Mouse (Mus musculus): ENCODE results near the gene Spryd7. TPM values are rescaled to one million over a fixed set of nuclear protein-coding genes. Genes with fewer than 3 reads are reported as not detected.
"Not testable (repeated sequence)": the region's sequence is repeated elsewhere in the genome, so short reads cannot be mapped to it uniquely, and the experiment has no call there.

Spryd7 gene
- polyA plus RNA-seq, 1 experiment: 7.8 TPM

GRCm38 (mm10) chr14:61589288-61590065, 32.8 kb upstream of the Spryd7 start:
- DNase-seq: no peak
- 49% methylated on average over 4 of the region's 4 CpGs for WGBS
- Histone ChIP-seq H3K4me3 (replicated peaks; ENCODE audit: extremely low read depth, low read depth, low read length) (no peak overlapping the region), H3K4me1 (ENCODE audit: control insufficient read depth, insufficient read depth, low read length) (no peaks in the 10 kb centered on the region)
- TF ChIP-seq POLR2A (IDR thresholded peaks at IDR 0.05; ENCODE audit: borderline replicate concordance, extremely low read depth, low read depth, low read length): no peak
- TF ChIP-seq CTCF (IDR thresholded peaks at IDR 0.05; ENCODE audit: insufficient read depth, low read length): no peak

- no peak for TF ChIP-seq CTCF (IDR thresholded peaks at IDR 0.05; ENCODE audit: insufficient read depth, low read length)
- no peak for TF ChIP-seq POLR2A (IDR thresholded peaks at IDR 0.05; ENCODE audit: borderline replicate concordance, extremely low read depth, low read depth, low read length)
- WGBS: 92% methylated on average over 8 of the region's 8 CpGs
- Histone ChIP-seq H3K4me1 (ENCODE audit: control insufficient read depth, insufficient read depth, low read length) (no peaks in the 10 kb centered on the region), H3K4me3 (replicated peaks; ENCODE audit: extremely low read depth, low read depth, low read length) (no peak overlapping the region)
- no peak for DNase-seq
Observed at GRCm38 (mm10) chr14:61575941-61576340, 19.3 kb upstream of the Spryd7 start.

- no peak for DNase-seq
- H3K4me3 ChIP-seq (replicated peaks; ENCODE audit: extremely low read depth, low read depth, low read length): no peak overlapping the region
- H3K4me1 ChIP-seq (ENCODE audit: control insufficient read depth, insufficient read depth, low read length): no peaks in the 10 kb centered on the region
- 84% methylated on average over 10 of the region's 10 CpGs for WGBS
- TF ChIP-seq CTCF (IDR thresholded peaks at IDR 0.05; ENCODE audit: insufficient read depth, low read length) (no peak), POLR2A (IDR thresholded peaks at IDR 0.05; ENCODE audit: borderline replicate concordance, extremely low read depth, low read depth, low read length) (no peak)
Observed at GRCm38 (mm10) chr14:61575066-61575465, 18.4 kb upstream of the Spryd7 start.

GRCm38 (mm10) chr14:61572131-61572530, 15.4 kb upstream of the Spryd7 start:
- Histone ChIP-seq H3K4me3 (replicated peaks; ENCODE audit: extremely low read depth, low read depth, low read length) (no peak overlapping the region), H3K4me1 (ENCODE audit: control insufficient read depth, insufficient read depth, low read length) (no peaks in the 10 kb centered on the region)
- 86% methylated on average over 2 of the region's 2 CpGs for WGBS
- DNase-seq: no peak
- TF ChIP-seq CTCF (IDR thresholded peaks at IDR 0.05; ENCODE audit: insufficient read depth, low read length) (no peak), POLR2A (IDR thresholded peaks at IDR 0.05; ENCODE audit: borderline replicate concordance, extremely low read depth, low read depth, low read length) (no peak)

- DNase-seq: peak; percentile 86
- H3K4me1 ChIP-seq (ENCODE audit: control insufficient read depth, insufficient read depth, low read length): no peaks in the 10 kb centered on the region
- WGBS: 17% methylated on average over 4 of the region's 4 CpGs
- H3K4me3 ChIP-seq (replicated peaks; ENCODE audit: extremely low read depth, low read depth, low read length): no peak overlapping the region
- TF ChIP-seq POLR2A (IDR thresholded peaks at IDR 0.05; ENCODE audit: borderline replicate concordance, extremely low read depth, low read depth, low read length) (no peak), CTCF (IDR thresholded peaks at IDR 0.05; ENCODE audit: insufficient read depth, low read length) (peak; percentile 96)
Observed at GRCm38 (mm10) chr14:61571366-61571765, 14.7 kb upstream of the Spryd7 start.

- no peak overlapping the region for H3K4me3 ChIP-seq (replicated peaks; ENCODE audit: extremely low read depth, low read depth, low read length)
- DNase-seq: no peak
- WGBS: 56% methylated on average over 2 of the region's 2 CpGs
Observed at GRCm38 (mm10) chr14:61569344-61569743, 12.7 kb upstream of the Spryd7 start.

GRCm38 (mm10) chr14:61566211-61566610, 9.5 kb upstream of the Spryd7 start:
- H3K4me1 ChIP-seq (ENCODE audit: control insufficient read depth, insufficient read depth, low read length); DNase-seq; H3K4me3 ChIP-seq (replicated peaks; ENCODE audit: extremely low read depth, low read depth, low read length): not testable (repeated sequence)
- WGBS: 85% methylated on average over 4 of the region's 4 CpGs

More at GRCm38 (mm10) chr14:61569344-61569743, 12.7 kb upstream of the Spryd7 start:
- H3K4me1 ChIP-seq (ENCODE audit: control insufficient read depth, insufficient read depth, low read length): no peaks in the 10 kb centered on the region
- no peak for TF ChIP-seq POLR2A (IDR thresholded peaks at IDR 0.05; ENCODE audit: borderline replicate concordance, extremely low read depth, low read depth, low read length)
- no peak for TF ChIP-seq CTCF (IDR thresholded peaks at IDR 0.05; ENCODE audit: insufficient read depth, low read length)

- TF ChIP-seq POLR2A (IDR thresholded peaks at IDR 0.05; ENCODE audit: borderline replicate concordance, extremely low read depth, low read depth, low read length): no peak
- TF ChIP-seq CTCF (IDR thresholded peaks at IDR 0.05; ENCODE audit: insufficient read depth, low read length): no peak
- Histone ChIP-seq H3K4me1 (ENCODE audit: control insufficient read depth, insufficient read depth, low read length) (0 out of 2 replicates have a peak, but pooled peaks cover 3% of the 10 kb centered on the region), H3K4me3 (replicated peaks; ENCODE audit: extremely low read depth, low read depth, low read length) (no peak overlapping the region)
- WGBS: 49% methylated on average over 3 of the region's 3 CpGs
- no peak for DNase-seq
Observed at GRCm38 (mm10) chr14:61559856-61560255, 3.2 kb upstream of the Spryd7 start.

- no peak overlapping the region for H3K4me3 ChIP-seq (replicated peaks; ENCODE audit: extremely low read depth, low read depth, low read length)
- DNase-seq: no peak
- TF ChIP-seq POLR2A (IDR thresholded peaks at IDR 0.05; ENCODE audit: borderline replicate concordance, extremely low read depth, low read depth, low read length) (no peak), CTCF (IDR thresholded peaks at IDR 0.05; ENCODE audit: insufficient read depth, low read length) (no peak)
- 80% methylated on average over 6 of the region's 6 CpGs for WGBS
- 0 out of 2 replicates have a peak, but pooled peaks cover 6% of the 10 kb centered on the region for H3K4me1 ChIP-seq (ENCODE audit: control insufficient read depth, insufficient read depth, low read length)
Observed at GRCm38 (mm10) chr14:61558901-61559300, 2.2 kb upstream of the Spryd7 start.

GRCm38 (mm10) chr14:61555931-61556288, 776 bp downstream of the Spryd7 start:
- 7% methylated on average over 6 of the region's 6 CpGs for WGBS
- H3K4me3 ChIP-seq (replicated peaks; ENCODE audit: extremely low read depth, low read depth, low read length): peak overlapping the region; percentile 78
- H3K4me1 ChIP-seq (ENCODE audit: control insufficient read depth, insufficient read depth, low read length): 0 out of 2 replicates have a peak, but pooled peaks cover 6% of the 10 kb centered on the region
- TF ChIP-seq CTCF (IDR thresholded peaks at IDR 0.05; ENCODE audit: insufficient read depth, low read length) (no peak), POLR2A (IDR thresholded peaks at IDR 0.05; ENCODE audit: borderline replicate concordance, extremely low read depth, low read depth, low read length) (no peak)
- DNase-seq: no peak

All from lung, adult 2 months (tissue).